Mouse (Mus musculus): Measurements from ENCODE around the gene Gdf1.

Gene Gdf1

GRCm38 (mm10) chr8:70329124-70329834 is at the start of gene Gdf1:
Gene Gdf1, plus strand, starts transcription at chr8:70329817.
- peak; percentile 35 for DNase-seq

DNA sequence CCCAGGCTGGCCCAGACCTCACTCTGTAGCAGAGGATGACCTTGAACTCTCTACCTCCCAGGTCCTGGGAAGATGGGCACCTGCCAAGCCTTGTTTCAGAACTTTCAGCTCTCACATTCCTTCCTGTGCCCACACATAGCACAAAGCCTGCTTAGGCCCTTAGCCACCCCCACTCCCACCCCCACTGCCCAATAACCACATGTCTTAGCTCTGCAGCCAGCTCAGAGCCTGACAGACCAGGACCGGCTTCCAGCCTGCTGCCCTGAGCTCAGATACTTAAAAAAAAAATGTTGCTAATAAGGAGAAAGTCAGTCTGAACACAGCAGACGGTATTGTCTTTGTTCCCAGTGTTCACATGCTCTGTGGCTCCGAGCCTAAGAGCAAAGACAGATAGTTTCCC is 48.6 kb upstream of the Gdf1 start:
- no peak for DNase-seq

DNA sequence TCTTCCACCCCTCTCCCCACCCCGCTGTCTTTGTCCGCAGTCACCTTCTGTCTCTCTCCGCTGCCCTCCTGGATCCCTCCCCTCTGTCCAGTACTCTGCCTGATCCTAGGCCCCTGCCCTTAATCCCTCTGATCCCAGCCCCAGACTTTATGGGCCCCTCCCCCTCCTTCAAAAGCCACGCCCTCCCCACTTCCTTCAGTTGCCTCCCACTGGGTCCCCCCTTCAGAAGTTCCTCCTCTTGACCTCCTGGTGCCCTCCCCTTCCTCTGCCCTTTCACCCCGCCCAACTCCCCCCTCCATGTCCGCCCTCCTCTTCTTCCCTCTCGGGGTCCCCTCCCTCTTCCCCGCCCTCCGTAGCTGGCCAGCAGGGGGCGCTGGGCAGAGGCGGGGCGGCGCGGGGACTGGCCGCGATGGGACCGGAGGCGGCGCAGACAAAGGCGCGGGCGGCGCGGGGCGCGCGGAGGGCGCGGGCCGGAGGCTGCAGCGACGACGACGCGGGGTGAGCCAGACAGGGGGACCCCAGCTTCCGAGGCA is 46.9 kb upstream of the Gdf1 start, which contains the start of gene Homer3:
TSS of gene Homer3 (plus strand) at position 225 of the 533 bp plus-strand sequence.
- DNase-seq, result peak; percentile 98

- DNase-seq, result peak; percentile 32
These were observed 46.2 kb upstream of the Gdf1 start for GRCm38 (mm10) chr8:70283136-70284077.

DNA sequence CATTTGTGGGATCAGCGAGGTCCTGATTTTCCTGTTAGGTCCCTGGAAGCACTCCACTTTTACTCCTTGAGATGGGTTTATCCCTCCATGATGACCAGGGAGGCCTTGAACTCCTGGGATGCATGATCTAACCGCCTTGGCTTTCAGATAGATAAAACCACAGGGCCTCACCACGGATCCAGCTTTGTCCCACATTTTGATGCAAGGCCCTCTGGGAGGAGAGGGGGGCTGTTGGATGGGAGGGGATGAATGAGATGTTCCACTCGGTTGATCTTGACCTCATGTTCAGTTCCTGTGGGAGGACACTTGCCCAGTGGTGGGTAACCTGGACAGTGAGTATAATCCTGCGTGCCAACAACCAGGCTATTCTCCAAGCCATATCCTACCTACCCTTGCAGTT is 45.2 kb upstream of the Gdf1 start:
- peak; percentile 28 for DNase-seq

GRCm38 (mm10) chr8:70285304-70285703 is 44.3 kb upstream of the Gdf1 start:
- DNase-seq, result no peak

DNA sequence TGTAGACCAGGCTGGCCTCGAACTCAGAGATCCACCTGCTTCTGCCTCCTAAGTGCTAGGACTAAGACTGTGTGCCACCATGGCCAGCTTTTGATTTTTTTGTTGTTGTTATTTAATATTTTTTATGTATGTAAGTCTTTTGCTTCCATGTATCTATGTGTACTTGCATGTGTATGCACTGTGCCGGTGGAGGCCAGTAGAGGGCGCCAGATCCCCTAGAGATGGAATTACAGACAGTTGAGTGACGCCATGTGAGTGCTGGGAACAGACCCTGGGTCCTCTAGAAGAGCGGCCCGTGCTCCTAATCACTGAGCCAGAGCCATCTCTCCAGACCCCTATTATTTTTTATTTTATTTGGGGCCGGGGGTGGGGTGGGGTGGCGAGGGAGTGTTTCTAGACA is 42.9 kb upstream of the Gdf1 start:
- DNase-seq, result no peak

DNA sequence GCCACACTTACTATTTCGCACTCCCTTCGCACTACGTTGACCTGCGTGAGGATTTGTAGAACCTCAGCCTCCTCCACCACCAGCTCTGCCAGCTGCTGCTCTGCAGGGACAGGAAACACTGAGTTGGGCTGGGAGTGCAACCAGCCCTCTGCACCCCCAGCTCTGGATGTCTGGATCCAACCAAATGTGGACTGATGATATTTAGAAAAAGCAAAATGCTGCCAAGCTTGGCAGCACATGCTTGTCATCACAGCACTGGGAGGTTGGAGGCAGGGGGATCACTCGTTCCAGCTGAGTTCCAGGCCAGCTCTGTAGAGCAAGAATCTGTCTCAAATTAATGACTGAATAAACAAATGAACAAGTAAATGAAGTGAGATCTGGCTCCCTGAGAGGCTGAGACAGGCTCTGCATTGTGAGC is 35.6 kb upstream of the Gdf1 start:
- DNase-seq, result no peak

- DNase-seq, result no peak
These were observed 28.7 kb upstream of the Gdf1 start for GRCm38 (mm10) chr8:70300881-70301280.

DNA sequence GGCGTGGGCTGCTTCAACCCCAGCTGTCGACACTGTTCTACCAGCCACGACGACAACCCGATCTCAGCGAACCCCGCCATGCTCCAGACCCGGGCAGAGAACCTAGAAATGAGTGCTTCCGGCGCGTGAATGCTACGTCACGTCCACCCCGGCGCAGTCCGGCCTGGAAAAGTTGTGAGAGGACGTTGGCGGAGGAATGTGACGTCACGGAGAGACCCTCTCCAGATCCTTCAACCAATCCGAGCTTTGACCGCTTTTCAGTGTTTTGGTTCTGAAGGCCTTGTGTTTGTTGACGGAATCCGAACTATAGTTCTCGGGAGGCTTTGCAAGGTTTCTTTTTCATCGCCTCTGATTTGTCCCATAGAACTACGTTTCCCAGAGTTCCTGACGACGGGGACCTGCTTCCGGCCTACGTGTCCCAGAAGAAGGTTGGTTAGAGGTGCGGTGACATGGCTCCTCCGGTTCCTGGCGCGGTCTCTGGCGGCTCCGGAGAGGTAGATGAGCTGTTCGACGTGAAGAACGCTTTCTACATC is 27.2 kb upstream of the Gdf1 start, which contains the start of the genes Ddx49 and Cope:
TSS of gene Ddx49 (minus strand) at position 132 of the 533 bp plus-strand sequence.
TSS of gene Cope (plus strand) at position 161 of the 533 bp plus-strand sequence.
- DNase-seq, result peak; percentile 96

- no peak for DNase-seq
These were observed 26.7 kb upstream of the Gdf1 start for GRCm38 (mm10) chr8:70302901-70303300.

DNA sequence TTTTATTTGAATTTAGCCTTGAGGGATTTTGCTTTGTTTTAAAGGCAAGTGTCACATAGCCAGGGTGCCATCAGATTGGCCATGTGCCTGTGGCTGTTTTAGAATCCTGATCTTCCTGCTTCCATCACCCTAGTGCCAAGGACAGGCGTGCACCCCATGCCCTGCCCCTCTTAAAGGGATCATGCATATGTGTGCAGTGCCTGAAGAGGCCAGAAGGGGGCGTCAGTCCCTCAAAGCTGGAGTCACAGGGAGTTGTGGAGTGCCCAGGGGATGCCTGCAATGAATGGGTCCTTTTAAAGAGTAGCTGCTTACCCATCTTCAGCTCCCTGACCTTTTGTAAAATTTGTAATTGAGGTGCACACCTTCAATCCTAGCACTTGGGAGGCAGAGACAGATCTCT is 20.3 kb upstream of the Gdf1 start:
- peak; percentile 62 for DNase-seq

DNA sequence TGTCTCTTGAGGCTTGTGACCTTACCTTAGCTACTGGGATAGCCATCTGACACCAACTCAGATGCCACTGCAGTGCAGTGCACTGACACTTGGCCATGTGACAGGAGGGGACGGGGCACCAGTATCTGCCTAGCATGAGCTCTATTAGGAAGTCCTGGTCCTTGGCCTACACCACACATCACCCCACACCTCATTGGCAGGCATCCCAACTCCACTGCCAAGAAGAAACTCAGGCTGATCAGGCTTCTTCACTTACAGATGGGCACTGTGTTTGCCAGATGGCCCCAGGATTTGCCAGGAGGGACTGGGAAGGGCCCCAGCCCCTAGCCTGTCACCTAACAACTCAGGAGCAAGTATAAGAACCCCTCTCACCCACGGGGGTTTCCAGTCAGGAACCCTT is 16.2 kb upstream of the Gdf1 start:
- no peak for DNase-seq

- peak; percentile 84 for DNase-seq
These were observed 13.8 kb upstream of the Gdf1 start, which contains the start of gene Cers1 for GRCm38 (mm10) chr8:70315624-70316510. Gene Cers1, plus strand, starts transcription at chr8:70315775.

DNA sequence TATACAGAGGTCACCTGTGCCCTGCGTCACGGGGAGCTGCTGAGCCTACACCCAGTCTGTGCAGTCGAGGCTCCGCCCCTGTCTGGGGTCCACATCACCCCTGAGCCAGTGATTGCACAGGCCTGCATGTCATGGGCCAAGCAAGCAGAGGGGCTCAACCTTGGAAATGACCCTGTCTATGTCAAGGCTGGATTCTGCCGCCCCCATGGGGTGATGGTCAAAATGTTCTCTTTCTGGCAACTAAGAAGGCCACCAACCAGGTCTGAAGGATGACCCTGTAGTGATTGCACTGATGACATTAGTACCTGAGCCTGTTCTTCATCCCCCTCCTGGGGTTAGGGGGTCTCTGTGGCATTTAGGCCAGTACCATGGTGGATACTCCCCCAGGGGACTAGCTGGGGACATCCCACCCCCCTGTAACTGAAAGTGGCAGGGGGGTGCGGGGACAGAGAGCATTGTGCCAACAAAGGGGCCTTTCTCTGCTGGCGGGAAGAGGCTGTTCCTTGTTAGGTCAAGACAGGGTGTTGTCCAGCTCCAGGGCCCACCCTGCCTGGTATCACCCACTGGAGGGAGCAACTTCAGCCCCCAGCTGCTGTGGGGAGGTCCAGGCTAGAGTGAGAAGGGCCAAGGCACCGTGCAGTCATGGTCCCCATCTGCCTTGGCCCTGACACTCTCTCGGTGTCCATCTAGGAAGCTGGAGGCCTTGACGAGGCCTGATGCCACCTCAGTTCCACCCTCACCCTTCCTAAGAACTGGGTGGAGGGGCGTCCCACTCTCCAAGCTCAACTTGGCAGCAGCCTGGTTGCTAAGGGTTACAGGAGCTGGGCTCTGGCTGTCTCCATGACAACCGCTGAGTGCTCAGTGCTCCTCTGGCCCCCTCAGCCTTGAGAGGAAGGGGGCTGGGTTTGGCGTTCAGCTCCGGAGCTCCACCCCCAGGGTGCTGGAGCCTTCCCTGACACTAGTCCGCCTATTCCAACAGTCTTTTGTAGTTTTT is 12.8 kb upstream of the Gdf1 start:
- DNase-seq, result peak; percentile 95

DNA sequence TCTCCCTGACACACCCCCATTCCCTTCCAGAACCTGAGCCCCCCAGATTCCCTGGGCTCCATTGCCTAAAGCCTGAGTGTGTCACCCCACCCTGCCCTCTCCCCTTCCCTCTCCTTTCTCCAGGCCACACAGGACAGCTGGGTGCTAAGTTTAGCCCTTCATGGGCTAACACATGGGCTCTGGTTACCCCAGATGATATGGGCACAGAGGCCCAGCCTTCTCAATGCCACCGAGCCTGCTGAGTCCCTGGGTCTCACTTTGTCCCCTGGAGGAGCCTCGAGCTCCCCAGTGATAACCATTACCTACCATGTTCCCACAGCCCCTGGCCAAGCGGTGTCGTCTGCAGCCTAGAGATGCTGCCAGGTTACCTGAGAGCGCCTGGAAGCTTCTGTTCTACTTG is 11.7 kb upstream of the Gdf1 start:
- no peak for DNase-seq

DNA sequence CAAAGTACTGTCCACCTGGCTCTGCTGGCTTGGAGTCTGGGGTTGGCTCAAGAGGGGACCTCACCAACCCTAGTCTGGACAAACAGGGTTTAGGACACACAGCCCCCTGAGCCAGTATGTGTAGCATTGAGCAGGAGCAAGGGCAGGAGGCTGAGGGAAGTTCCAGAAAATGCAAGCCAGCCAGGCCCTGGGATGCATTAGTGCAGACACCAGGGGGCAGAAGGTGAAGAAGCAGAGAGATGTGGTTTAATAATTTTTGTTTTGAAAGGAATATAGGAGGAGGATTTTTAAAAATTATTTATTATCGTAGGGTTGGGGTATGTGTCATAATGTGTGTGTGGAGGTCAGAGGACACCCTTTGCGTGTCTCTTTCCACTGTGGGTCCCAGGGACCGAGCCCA is 5.9 kb upstream of the Gdf1 start:
- no peak for DNase-seq

DNA sequence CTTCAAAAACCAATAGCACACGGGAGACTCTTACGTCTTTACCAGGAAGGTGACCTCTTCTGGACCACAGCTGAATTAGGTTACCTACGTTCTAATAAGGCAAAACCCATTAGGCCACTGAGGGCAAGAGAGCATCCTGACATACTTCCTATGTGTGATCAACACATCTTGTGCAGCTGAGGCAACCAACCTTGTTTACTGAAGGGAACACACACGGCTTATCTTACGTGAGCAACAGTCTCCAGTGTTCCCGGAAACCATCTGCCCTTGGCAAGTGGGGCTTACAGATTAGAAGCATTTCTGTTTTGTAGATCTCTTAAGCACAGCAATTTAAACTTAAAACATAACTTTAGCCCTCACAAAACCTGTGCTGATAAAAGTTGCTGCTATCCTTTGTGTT is 2.1 kb upstream of the Gdf1 start:
- DNase-seq, result no peak

DNA sequence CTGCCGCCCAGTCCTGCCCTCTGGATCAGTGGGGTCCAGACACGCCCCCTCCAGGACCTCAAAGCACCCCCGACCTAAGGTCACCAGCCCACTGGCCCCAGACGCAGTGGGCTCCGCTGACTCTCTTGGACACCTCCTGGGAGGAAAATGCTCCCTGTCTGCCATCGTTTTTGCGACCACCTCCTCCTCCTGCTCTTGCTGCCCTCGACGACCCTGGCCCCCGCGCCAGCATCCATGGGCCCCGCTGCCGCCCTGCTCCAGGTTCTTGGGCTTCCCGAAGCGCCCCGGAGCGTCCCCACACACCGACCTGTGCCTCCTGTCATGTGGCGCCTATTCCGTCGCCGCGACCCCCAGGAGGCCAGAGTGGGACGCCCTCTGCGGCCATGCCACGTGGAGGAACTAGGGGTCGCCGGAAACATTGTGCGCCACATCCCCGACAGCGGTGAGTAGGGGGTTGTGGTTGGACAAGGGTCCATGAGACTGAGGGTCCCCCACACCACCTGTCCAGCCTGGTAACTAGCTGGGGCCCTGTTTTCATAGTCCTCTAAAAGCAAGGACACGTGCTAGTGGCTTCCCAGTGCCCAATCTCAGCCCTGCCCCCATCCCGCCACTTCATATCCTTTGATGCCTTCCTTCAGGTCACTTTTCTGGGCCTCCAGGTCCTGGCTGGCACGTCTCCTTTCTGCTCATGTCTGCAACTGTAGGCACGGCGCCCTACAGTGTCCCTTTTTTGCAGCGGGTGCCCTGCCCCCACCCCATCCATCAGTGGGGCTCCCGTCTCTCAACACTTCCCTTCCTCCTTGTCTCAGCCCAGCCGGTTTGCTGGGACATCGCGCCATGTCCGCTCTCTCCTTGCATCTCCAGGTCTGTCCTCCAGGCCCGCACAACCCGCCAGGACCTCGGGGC is 471 bp downstream of the Gdf1 start:
- peak; percentile 3 for DNase-seq
